Mouse (Mus musculus) inflammation-experienced regulatory T-cells, adult 6 months (primary cell): ENCODE data around the gene Nup93. TPM values are rescaled to one million over a fixed set of nuclear protein-coding genes. Genes with fewer than 3 reads are reported as not detected.
A peak's percentile ranks its signal among the peaks of the same experiment; 100 is the strongest.
"Not testable (repeated sequence)": the region's sequence is repeated elsewhere in the genome, so short reads cannot be mapped to it uniquely, and the experiment has no call there.

ENCODE experiments used
- ATAC-seq: one replicate; pipeline ENCODE4 v1.8.0; 2017
- polyA plus RNA-seq, 3 experiments: library from polyadenylated mRNA; unstranded; fragments of 100-300 nt; shearing (Covaris generic); gene quantifications; one replicate each; pipeline ENCODE4 v1.2.1; 2017

Nup93 gene
- 10 to 100 TPM; 29.9 to 37.2 (median 35.3) TPM for polyA plus RNA-seq

- peak; percentile 89 for ATAC-seq
Measured at GRCm38 (mm10) chr8:94214252-94215173, at the start of gene Nup93. Nup93 (plus strand) TSS chr8:94214564.

- not testable (repeated sequence) for ATAC-seq
Measured at GRCm38 (mm10) chr8:94165772-94166171, 48.6 kb upstream of the Nup93 start.

GRCm38 (mm10) chr8:94167244-94167643 is 47.1 kb upstream of the Nup93 start:
- ATAC-seq, result peak; percentile 61

- no peak for ATAC-seq
Measured at GRCm38 (mm10) chr8:94169547-94169946, 44.8 kb upstream of the Nup93 start.

- no peak for ATAC-seq
Measured at GRCm38 (mm10) chr8:94171321-94171755, 43.0 kb upstream of the Nup93 start.

- peak; percentile 17 for ATAC-seq
Measured at GRCm38 (mm10) chr8:94172075-94172808, 42.1 kb upstream of the Nup93 start, which contains the start of gene Mt2. Mt2 (plus strand) TSS chr8:94172664.

- no peak for ATAC-seq
Measured at GRCm38 (mm10) chr8:94172809-94173732, 41.3 kb upstream of the Nup93 start.

GRCm38 (mm10) chr8:94173848-94174403 is 40.4 kb upstream of the Nup93 start:
- ATAC-seq, result no peak

- ATAC-seq, result no peak
Measured at GRCm38 (mm10) chr8:94174619-94175213, 39.6 kb upstream of the Nup93 start.

GRCm38 (mm10) chr8:94177716-94178390 is 36.5 kb upstream of the Nup93 start:
- no peak for ATAC-seq

- peak; percentile 56 for ATAC-seq
Measured at GRCm38 (mm10) chr8:94178857-94179712, 35.3 kb upstream of the Nup93 start, which contains the start of gene Mt1. Mt1 (plus strand) TSS chr8:94179082.

- ATAC-seq, result no peak
Measured at GRCm38 (mm10) chr8:94179713-94180560, 34.4 kb upstream of the Nup93 start.

GRCm38 (mm10) chr8:94180561-94180908 is 33.8 kb upstream of the Nup93 start:
- no peak for ATAC-seq

- no peak for ATAC-seq
Measured at GRCm38 (mm10) chr8:94182055-94182929, 32.1 kb upstream of the Nup93 start.

- ATAC-seq, result peak; percentile 80
Measured at GRCm38 (mm10) chr8:94183117-94183516, 31.2 kb upstream of the Nup93 start.

GRCm38 (mm10) chr8:94184357-94184843 is 30.0 kb upstream of the Nup93 start:
- ATAC-seq, result no peak

GRCm38 (mm10) chr8:94185791-94186190 is 28.6 kb upstream of the Nup93 start:
- no peak for ATAC-seq

GRCm38 (mm10) chr8:94186542-94186941 is 27.8 kb upstream of the Nup93 start:
- ATAC-seq, result peak; percentile 32
